Mouse (Mus musculus) olfactory bulb, adult 2 months (tissue): ENCODE results near the gene Msrb1. TPM values are rescaled to one million over a fixed set of nuclear protein-coding genes. Genes with fewer than 3 reads are reported as not detected.

ENCODE experiments used
- H3K27ac ChIP-seq: fragments of 200-500 bp; 2 replicates; pipeline ENCODE4 v1.5.1; 2012; ENCODE audit warnings: low read depth, low read length; ENCODE audit not compliant: insufficient read depth
- H3K4me1 ChIP-seq: fragments of 200-500 bp; 2 replicates; pipeline ENCODE4 v1.6.1; 2012; ENCODE audit warnings: low read length; ENCODE audit not compliant: control insufficient read depth, insufficient read depth
- H3K4me3 ChIP-seq: fragments of 200-500 bp; 2 replicates; pipeline ENCODE4 v1.5.1; 2012; ENCODE audit warnings: mild to moderate bottlenecking, low read depth, low read length, moderate library complexity; ENCODE audit not compliant: insufficient read depth
- CTCF ChIP-seq: fragments of 200-500 bp; IDR thresholded peaks from 2 replicates; pipeline ENCODE4 v1.5.1; 2012; ENCODE audit warnings: low read depth, mild to moderate bottlenecking, low read length, moderate library complexity; ENCODE audit not compliant: insufficient read depth
- POLR2A ChIP-seq: fragments of 200-500 bp; IDR thresholded peaks from 2 replicates; pipeline ENCODE4 v1.6.1; 2012; ENCODE audit warnings: mild to moderate bottlenecking, low read depth, low read length, moderate library complexity; ENCODE audit not compliant: insufficient read depth
- WGBS: fragments of 180-500 bp; shearing (Covaris S2); methylation state at CpG from one replicate; pipeline ENCODE4 v1.1.7; 2018; 5-methylcytosine and 5-hydroxymethylcytosine counted together
- polyA plus RNA-seq: library from polyadenylated mRNA; stranded (reverse); fragments of >200 nt; gene quantifications from 2 replicates; pipeline ENCODE4 v1.2.4, GENCODE M21; 2012; ENCODE audit warnings: low replicate concordance; ENCODE audit not compliant: missing spikeins, insufficient read depth, insufficient read length

The Msrb1 gene
- polyA plus RNA-seq, 1 experiment = not detected

GRCm38 (mm10) chr17:24780821-24781220, 44.4 kb downstream of the Msrb1 start:
- TF ChIP-seq POLR2A (no peak), CTCF (no peak)
- Histone ChIP-seq H3K4me1 (no peaks in the 10 kb centered on the region), H3K4me3 (no peak overlapping the region), H3K27ac (no peak overlapping the region)
- 85% methylated on average over 2 of the region's 2 CpGs for WGBS

GRCm38 (mm10) chr17:24792190-24792589, 55.7 kb downstream of the Msrb1 start:
- no peak overlapping the region for H3K27ac ChIP-seq
- TF ChIP-seq CTCF (no peak), POLR2A (no peak)
- no peak overlapping the region for H3K4me3 ChIP-seq
- no peaks in the 10 kb centered on the region for H3K4me1 ChIP-seq
- WGBS = 79% methylated on average over 8 of the region's 8 CpGs

Other genes starting within 250 kb of the Msrb1 start
- not detected in 2 replicates for gene Caskin1, start 248.0 kb upstream of the Msrb1 start, polyA plus RNA-seq
- gene Traf7, start 208.7 kb upstream of the Msrb1 start, polyA plus RNA-seq = not detected in 2 replicates
- not detected in 2 replicates for gene Rab26, start 202.4 kb upstream of the Msrb1 start, polyA plus RNA-seq
- gene Pkd1, start 186.8 kb upstream of the Msrb1 start, polyA plus RNA-seq = not detected in 2 replicates
- 286 TPM in 1 of 2 replicates, not detected in the other for gene Tsc2, start 104.0 kb upstream of the Msrb1 start, polyA plus RNA-seq
- not detected in 2 replicates for gene Nthl1, start 104.0 kb upstream of the Msrb1 start, polyA plus RNA-seq
- gene Slc9a3r2, start 86.3 kb upstream of the Msrb1 start, polyA plus RNA-seq = not detected in 2 replicates
- gene Npw, start 78.2 kb upstream of the Msrb1 start, polyA plus RNA-seq = not detected in 2 replicates
- gene Zfp598, start 67.0 kb upstream of the Msrb1 start, polyA plus RNA-seq = not detected in 2 replicates
- not detected in 2 replicates for gene Syngr3, start 46.7 kb upstream of the Msrb1 start, polyA plus RNA-seq
- gene Gfer, start 40.5 kb upstream of the Msrb1 start, polyA plus RNA-seq = not detected in 2 replicates
- not detected in 2 replicates for gene Noxo1, start 40.4 kb upstream of the Msrb1 start, polyA plus RNA-seq
- gene Tbl3, start 29.0 kb upstream of the Msrb1 start, polyA plus RNA-seq = not detected in 2 replicates
- gene Rnf151, start 18.6 kb upstream of the Msrb1 start, polyA plus RNA-seq = not detected in 2 replicates
- gene Rps2, start 18.5 kb upstream of the Msrb1 start, polyA plus RNA-seq = not detected in 2 replicates
- not detected in 2 replicates for gene Ndufb10, start 12.2 kb upstream of the Msrb1 start, polyA plus RNA-seq
- gene Rpl3l, start 8.8 kb upstream of the Msrb1 start, polyA plus RNA-seq = not detected in 2 replicates
- gene Hs3st6, start 16.3 kb downstream of the Msrb1 start, polyA plus RNA-seq = not detected in 2 replicates
- gene Meiob, start 67.6 kb downstream of the Msrb1 start, polyA plus RNA-seq = not detected in 2 replicates
- not detected in 2 replicates for gene Hagh, start 103.5 kb downstream of the Msrb1 start, polyA plus RNA-seq
- not detected in 2 replicates for gene Fahd1, start 113.7 kb downstream of the Msrb1 start, polyA plus RNA-seq
- not detected in 2 replicates for gene Igfals, start 129.4 kb downstream of the Msrb1 start, polyA plus RNA-seq
- not detected in 2 replicates for gene Nubp2, start 149.7 kb downstream of the Msrb1 start, polyA plus RNA-seq
- not detected in 2 replicates for gene Spsb3, start 150.0 kb downstream of the Msrb1 start, polyA plus RNA-seq
- not detected in 2 replicates for gene Eme2, start 158.4 kb downstream of the Msrb1 start, polyA plus RNA-seq
- not detected in 2 replicates for gene Mrps34, start 158.5 kb downstream of the Msrb1 start, polyA plus RNA-seq
- gene Nme3, start 159.9 kb downstream of the Msrb1 start, polyA plus RNA-seq = not detected in 2 replicates
- gene Mapk8ip3, start 200.3 kb downstream of the Msrb1 start, polyA plus RNA-seq = 307 TPM in 1 of 2 replicates, not detected in the other
- not detected in 2 replicates for gene Jpt2, start 224.0 kb downstream of the Msrb1 start, polyA plus RNA-seq